Mouse (Mus musculus): ENCODE data around the gene Casq2. TPM values are rescaled to one million over a fixed set of nuclear protein-coding genes. Genes with fewer than 3 reads are reported as not detected.
"Not testable (repeated sequence)": the region's sequence is repeated elsewhere in the genome, so short reads cannot be mapped to it uniquely, and the experiment has no call there.

Casq2 gene
- polyA plus RNA-seq, 2 experiments: 59.5 to 91.2 TPM

DNA sequence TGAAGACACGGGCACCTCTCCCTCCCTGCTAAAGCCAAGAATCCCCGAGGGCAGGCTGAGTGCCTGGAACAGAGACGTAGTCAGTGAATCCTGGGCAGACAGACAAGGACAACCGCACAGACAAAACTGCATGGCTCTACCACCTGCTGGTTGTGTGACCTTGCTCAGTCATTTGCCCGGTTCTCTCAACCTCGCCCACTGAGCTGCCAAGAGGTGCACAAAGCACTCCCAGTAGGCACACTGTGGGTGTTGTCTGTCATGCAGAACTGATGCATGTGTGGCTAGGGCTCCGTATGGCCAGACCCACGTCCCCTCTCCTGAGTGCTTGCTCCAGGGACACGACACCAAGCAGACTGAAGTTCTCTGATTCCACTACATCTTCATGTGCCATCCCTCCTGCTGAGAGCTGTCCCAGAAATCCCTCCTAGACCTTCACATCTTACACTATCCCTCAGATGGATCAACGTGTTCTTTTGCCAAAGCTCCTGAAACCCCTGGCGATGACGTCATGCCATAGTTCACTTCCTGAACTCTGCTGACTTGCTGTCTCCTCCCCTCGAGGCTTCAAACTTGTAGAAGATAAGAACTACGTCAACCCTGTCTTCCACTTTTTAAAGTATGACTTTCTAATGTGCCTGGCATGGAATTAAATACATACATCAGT is 72.7 kb downstream of the Casq2 start:
- no peak for DNase-seq (ENCODE audit: low spot score)
- Histone ChIP-seq H3K27ac (replicated peaks; ENCODE audit: low read depth, low read length) (no peak overlapping the region), H3K4me2 (replicated peaks; ENCODE audit: low read depth, low read length, severe bottlenecking) (no peak overlapping the region), H3K36me3 (ENCODE audit: control insufficient read depth, insufficient read depth, low read length) (peaks cover 53% of the 10 kb centered on the region), H3K4me1 (ENCODE audit: control insufficient read depth, insufficient read depth, low read length) (peaks cover 11% of the 10 kb centered on the region; the same call in 1 of the 2 replicates), H3K9me3 (ENCODE audit: control insufficient read depth, low read length) (no peaks in the 10 kb centered on the region), H3K9ac (ENCODE audit: low read depth, low read length, severe bottlenecking) (no peak overlapping the region), H3K27me3 (ENCODE audit: control insufficient read depth, insufficient read depth, low read length) (no peaks in the 10 kb centered on the region; the same call in 1 of the 2 replicates), H3K4me3 (replicated peaks; ENCODE audit: low read length) (no peak overlapping the region)
- TF ChIP-seq POLR2A (IDR thresholded peaks at IDR 0.05; ENCODE audit: borderline replicate concordance, extremely low read depth, insufficient read depth, insufficient read length): no peak
- no peak for ATAC-seq (ENCODE audit: low FRiP score, low read depth)
- WGBS: 84% methylated on average over 14 of the region's 14 CpGs

DNA sequence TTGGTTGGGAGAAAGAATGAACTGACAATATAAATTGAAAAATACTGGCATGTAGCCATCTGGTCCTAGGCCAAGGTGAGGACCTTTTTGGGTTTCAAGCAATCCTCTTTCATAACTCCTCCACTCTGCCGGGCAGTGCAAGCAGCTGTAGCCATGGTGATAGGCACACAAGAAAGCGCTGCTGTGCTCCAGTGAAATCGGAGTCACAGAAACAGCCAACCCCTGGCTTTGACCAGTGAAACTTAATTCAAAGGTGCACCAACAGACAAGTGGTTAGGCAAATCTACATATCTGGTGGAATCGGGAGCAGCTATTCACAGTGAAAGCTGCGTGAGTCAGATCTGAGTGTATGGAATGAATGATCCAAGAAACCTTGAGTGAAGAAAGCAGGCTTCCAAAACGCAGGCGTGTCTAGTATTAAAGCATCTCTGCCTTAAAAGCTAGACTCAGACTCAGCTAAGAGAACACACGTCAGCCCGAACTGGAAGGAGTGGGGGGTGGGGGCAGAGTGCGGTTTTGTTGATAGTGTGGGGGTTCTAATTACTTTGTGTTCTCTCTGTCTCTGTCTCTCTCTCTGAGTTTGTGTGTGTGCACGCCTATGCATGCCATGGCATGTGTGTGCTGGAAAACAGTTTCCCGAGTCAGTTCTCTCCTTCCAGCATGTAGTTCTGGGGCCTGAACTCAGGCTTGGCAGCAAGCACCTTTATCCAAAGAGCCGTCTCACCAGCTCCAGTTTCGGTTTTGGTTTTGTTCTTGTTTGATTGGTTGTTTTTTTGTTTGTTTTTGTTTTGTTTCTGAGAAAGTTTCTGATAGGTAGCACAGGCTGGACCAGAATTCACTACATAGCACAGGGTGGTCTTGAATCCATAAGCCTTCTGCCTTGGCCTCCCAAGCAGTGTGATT is 73.5 kb downstream of the Casq2 start:
- ATAC-seq (ENCODE audit: low FRiP score, low read depth) (0 out of 2 replicates have a peak, but pooled peaks have one; percentile 26), DNase-seq (ENCODE audit: low spot score) (peak; percentile 37)
- no peak overlapping the region for H3K4me2 ChIP-seq (replicated peaks; ENCODE audit: low read depth, low read length, severe bottlenecking)
- no peak overlapping the region for H3K9ac ChIP-seq (ENCODE audit: low read depth, low read length, severe bottlenecking)
- TF ChIP-seq POLR2A (IDR thresholded peaks at IDR 0.05; ENCODE audit: borderline replicate concordance, extremely low read depth, insufficient read depth, insufficient read length): no peak
- H3K9me3 ChIP-seq (ENCODE audit: control insufficient read depth, low read length): no peaks in the 10 kb centered on the region
- H3K36me3 ChIP-seq (ENCODE audit: control insufficient read depth, insufficient read depth, low read length): peaks cover 57% of the 10 kb centered on the region
- peaks cover 11% of the 10 kb centered on the region; the same call in 1 of the 2 replicates for H3K4me1 ChIP-seq (ENCODE audit: control insufficient read depth, insufficient read depth, low read length)
- H3K4me3 ChIP-seq (replicated peaks; ENCODE audit: low read length): no peak overlapping the region
- H3K27me3 ChIP-seq (ENCODE audit: control insufficient read depth, insufficient read depth, low read length): no peaks in the 10 kb centered on the region; the same call in 1 of the 2 replicates
- no peak overlapping the region for H3K27ac ChIP-seq (replicated peaks; ENCODE audit: low read depth, low read length)
- 75% methylated on average over 14 of the region's 14 CpGs for WGBS

DNA sequence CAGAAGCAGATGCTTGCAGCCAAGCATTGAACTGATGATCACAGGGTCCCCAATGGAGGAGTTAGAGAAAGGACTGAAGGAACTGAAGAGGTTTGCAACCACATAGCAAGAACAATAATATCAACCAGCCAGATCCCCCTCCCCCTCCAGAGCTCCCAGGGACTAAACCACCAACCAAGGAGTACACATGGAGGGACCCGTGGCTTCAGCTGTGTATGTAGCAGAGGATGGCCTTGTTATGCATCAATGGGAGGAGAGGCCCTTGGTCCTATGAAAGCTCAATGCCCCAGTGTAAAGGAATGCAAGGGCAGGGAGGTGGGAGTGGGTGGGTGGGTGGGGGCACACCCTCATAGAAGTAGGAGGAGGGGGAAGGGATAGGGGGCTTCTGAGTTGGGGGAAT is 77.6 kb downstream of the Casq2 start:
- WGBS: 80% methylated on average over 1 of the region's 1 CpGs
- not testable (repeated sequence) for H3K27ac ChIP-seq (replicated peaks; ENCODE audit: low read depth, low read length); H3K4me3 ChIP-seq (replicated peaks; ENCODE audit: low read length); H3K9me3 ChIP-seq (ENCODE audit: control insufficient read depth, low read length); H3K4me2 ChIP-seq (replicated peaks; ENCODE audit: low read depth, low read length, severe bottlenecking); DNase-seq (ENCODE audit: low spot score); H3K27me3 ChIP-seq (ENCODE audit: control insufficient read depth, insufficient read depth, low read length); H3K9ac ChIP-seq (ENCODE audit: low read depth, low read length, severe bottlenecking); ATAC-seq (ENCODE audit: low FRiP score, low read depth)
- Histone ChIP-seq H3K4me1 (ENCODE audit: control insufficient read depth, insufficient read depth, low read length) (peaks cover 16% of the 10 kb centered on the region), H3K36me3 (ENCODE audit: control insufficient read depth, insufficient read depth, low read length) (peaks cover 49% of the 10 kb centered on the region)

DNA sequence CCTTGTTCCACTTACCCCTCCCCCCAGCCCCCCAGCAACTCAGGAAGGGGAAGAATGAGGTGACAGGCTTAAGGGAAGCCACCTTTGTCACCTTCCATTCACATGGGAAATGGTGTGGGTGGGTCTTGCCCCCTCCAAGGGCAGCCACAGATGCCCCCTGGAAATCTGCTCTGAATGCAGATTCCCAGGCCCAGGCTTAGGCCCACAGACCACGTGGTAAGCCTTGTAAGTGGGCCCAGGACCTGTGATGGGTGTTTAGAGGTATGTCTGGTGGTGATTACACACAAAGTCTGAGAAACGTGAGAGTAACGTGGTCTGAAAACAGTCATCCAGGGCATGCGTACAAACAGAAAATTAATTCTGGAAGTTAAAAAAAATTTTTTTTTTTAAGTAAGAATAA is 78.7 kb downstream of the Casq2 start:
- TF ChIP-seq POLR2A (IDR thresholded peaks at IDR 0.05; ENCODE audit: borderline replicate concordance, extremely low read depth, insufficient read depth, insufficient read length): no peak
- Histone ChIP-seq H3K27ac (replicated peaks; ENCODE audit: low read depth, low read length) (no peak overlapping the region), H3K27me3 (ENCODE audit: control insufficient read depth, insufficient read depth, low read length) (no peaks in the 10 kb centered on the region), H3K9me3 (ENCODE audit: control insufficient read depth, low read length) (no peaks in the 10 kb centered on the region), H3K4me1 (ENCODE audit: control insufficient read depth, insufficient read depth, low read length) (peaks cover 22% of the 10 kb centered on the region), H3K4me2 (replicated peaks; ENCODE audit: low read depth, low read length, severe bottlenecking) (no peak overlapping the region), H3K4me3 (replicated peaks; ENCODE audit: low read length) (no peak overlapping the region), H3K9ac (ENCODE audit: low read depth, low read length, severe bottlenecking) (no peak overlapping the region), H3K36me3 (ENCODE audit: control insufficient read depth, insufficient read depth, low read length) (peaks cover 47% of the 10 kb centered on the region)
- ATAC-seq (ENCODE audit: low FRiP score, low read depth): no peak
- no peak for DNase-seq (ENCODE audit: low spot score)
- WGBS: 56% methylated on average over 4 of the region's 4 CpGs

DNA sequence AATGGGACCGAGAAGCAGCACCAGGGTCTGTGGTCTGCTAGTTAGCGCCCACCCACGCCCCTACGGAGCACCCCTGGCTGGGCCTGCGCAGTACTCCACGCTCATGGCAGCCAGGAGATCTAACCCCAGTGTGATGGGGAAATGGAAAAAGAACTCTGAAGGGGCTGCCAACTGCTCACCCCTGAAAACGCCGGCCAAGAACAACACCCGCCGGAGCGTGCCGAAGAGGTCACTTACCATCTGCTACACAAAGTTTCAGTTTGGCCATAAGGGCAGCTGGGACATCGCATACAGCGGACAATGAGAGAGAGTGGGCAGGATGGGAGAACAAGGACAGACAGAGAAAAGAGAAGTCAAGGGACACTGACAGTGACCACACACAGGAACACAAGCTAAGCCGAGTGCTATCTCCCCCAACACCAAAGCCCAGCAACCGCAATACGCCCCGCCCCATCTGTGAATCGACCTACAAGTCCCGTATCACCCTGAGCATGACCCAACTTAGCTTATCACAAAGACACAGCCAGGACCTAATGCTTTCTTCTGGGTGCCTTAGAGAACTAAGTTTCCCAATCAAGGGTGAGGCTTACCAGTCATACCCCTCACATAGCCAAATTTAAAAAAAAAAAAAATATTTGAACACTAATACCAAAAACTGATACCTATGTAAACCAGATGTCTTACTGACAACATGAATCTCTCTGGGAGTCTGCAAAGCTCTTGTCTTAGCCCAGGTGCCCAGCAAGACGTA is 79.5 kb downstream of the Casq2 start:
- Histone ChIP-seq H3K27me3 (ENCODE audit: control insufficient read depth, insufficient read depth, low read length) (no peaks in the 10 kb centered on the region), H3K27ac (replicated peaks; ENCODE audit: low read depth, low read length) (no peak overlapping the region), H3K4me3 (replicated peaks; ENCODE audit: low read length) (no peak overlapping the region), H3K9ac (ENCODE audit: low read depth, low read length, severe bottlenecking) (no peak overlapping the region), H3K4me2 (replicated peaks; ENCODE audit: low read depth, low read length, severe bottlenecking) (no peak overlapping the region), H3K9me3 (ENCODE audit: control insufficient read depth, low read length) (no peaks in the 10 kb centered on the region), H3K36me3 (ENCODE audit: control insufficient read depth, insufficient read depth, low read length) (peaks cover 44% of the 10 kb centered on the region), H3K4me1 (ENCODE audit: control insufficient read depth, insufficient read depth, low read length) (peaks cover 24% of the 10 kb centered on the region)
- no peak for ATAC-seq (ENCODE audit: low FRiP score, low read depth)
- 80% methylated on average over 21 of the region's 21 CpGs for WGBS
- no peak for DNase-seq (ENCODE audit: low spot score)
- no peak for TF ChIP-seq POLR2A (IDR thresholded peaks at IDR 0.05; ENCODE audit: borderline replicate concordance, extremely low read depth, insufficient read depth, insufficient read length)
